Mouse (Mus musculus) brain, embryonic 14.5 days (tissue): ENCODE data around the gene Lyst. TPM values are rescaled to one million over a fixed set of nuclear protein-coding genes. Genes with fewer than 3 reads are reported as not detected.

Experiments used
- DNase-seq: peaks from one replicate; pipeline ENCODE4 v3.0.0-alpha.2; 2011; ENCODE audit warnings: low read depth
- CTCF ChIP-seq: fragments of 200-500 bp; IDR thresholded peaks from 2 replicates; pipeline ENCODE4 v1.5.1; 2012; ENCODE audit warnings: inconsistent platforms, mild to moderate bottlenecking, moderate library complexity, borderline replicate concordance; ENCODE audit not compliant: insufficient read depth, insufficient read length; ENCODE audit errors: extremely low read depth
- POLR2A ChIP-seq: fragments of 200-500 bp; IDR thresholded peaks from 2 replicates; pipeline ENCODE4 v1.6.1; 2012; ENCODE audit warnings: mild to moderate bottlenecking, inconsistent platforms, borderline replicate concordance; ENCODE audit not compliant: poor library complexity, insufficient read depth, insufficient read length, severe bottlenecking; ENCODE audit errors: extremely low read depth
- polyA plus RNA-seq: library from polyadenylated mRNA; depleted of rRNA; stranded (reverse); fragments of >200 nt; gene quantifications from 2 replicates; pipeline ENCODE4 v1.2.3, GENCODE M21; 2012

Lyst gene
- polyA plus RNA-seq, 1 experiment, result 7.3 TPM

DNA sequence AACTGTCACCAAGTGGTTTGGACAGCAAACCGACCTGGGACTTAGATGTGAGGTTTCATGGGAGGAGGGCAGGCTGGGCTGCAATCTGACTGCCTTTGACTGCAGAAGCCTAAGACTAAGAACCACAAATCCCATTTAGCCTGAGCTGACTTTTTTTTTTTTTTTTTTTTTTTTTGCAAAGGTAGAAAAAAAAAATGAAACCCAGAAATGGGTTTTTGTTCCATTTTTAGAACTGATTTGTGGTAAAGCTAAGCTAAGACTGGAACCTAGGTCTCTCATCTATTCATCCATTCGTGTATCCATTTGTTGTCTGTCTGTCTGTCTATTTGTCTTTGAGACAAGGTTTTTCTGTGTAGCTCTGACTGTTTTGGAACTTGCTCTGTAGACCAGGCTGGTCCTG is 31.9 kb upstream of the Lyst start:
- TF ChIP-seq POLR2A, result no peak
- TF ChIP-seq CTCF, result no peak

DNA sequence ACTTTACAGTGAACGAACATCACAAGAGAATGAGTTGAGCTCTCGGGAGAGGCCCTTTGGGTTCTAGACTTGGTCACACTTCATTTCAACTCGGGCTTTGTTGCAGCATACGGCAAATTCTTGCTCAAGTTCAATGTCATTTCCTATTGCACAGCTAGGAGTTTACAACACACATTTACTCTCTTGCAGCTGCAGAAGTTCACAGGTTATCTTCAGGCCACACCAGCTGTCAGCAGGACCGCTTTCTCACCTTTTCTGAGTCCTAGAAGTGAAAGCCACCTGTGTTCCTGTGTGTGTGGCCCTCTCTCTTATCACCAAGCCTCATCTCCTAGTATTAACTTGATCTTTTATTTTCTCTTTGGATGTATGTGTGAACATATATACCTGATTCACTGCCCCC is 31.3 kb upstream of the Lyst start:
- DNase-seq, result no peak
- TF ChIP-seq POLR2A, result no peak
- TF ChIP-seq CTCF, result no peak

More for the DNA sequence above, 31.9 kb upstream of the Lyst start:
- DNase-seq, result no peak

DNA sequence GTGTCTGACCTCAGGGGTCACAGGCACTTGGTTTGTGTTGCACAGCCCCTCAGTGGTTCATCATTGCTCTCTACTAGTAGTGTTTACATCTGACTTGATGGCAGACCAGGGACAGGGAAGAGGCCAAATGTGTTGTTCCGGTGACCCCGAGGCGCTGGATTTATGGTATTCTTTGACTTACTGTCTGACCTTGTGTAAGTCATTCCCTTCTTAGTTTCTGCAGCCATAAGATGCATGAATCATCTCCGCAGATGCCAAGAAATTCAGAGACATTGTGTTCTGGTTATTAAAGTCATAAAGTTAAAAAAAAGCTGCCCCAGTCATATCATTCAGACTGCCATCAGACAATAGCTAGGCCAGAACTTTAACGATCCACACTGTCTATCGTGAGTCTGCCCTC is 27.6 kb upstream of the Lyst start:
- TF ChIP-seq POLR2A (no peak), CTCF (no peak)

DNA sequence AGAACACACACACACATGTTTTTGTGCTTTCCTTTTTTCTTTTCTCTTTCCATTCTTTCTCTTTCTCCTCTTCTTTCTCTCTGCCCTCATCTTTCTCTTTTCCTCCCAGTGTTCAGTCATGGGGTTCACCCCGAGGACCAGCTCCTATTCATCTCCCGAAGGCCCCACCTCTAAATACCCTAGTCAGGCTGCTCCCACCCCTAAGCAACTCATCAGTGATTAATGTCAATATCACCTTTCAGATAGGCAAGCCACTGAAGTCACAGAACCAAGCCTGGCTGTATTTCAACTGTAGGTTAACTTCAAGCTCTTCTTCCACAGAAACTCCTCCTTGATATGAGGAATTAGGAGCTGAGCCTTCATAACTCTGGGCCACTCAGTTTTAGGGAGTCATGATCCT is 26.1 kb upstream of the Lyst start:
- no peak for TF ChIP-seq POLR2A
- no peak for TF ChIP-seq CTCF
- DNase-seq, result no peak

More for the DNA sequence above, 27.6 kb upstream of the Lyst start:
- DNase-seq, result no peak

DNA sequence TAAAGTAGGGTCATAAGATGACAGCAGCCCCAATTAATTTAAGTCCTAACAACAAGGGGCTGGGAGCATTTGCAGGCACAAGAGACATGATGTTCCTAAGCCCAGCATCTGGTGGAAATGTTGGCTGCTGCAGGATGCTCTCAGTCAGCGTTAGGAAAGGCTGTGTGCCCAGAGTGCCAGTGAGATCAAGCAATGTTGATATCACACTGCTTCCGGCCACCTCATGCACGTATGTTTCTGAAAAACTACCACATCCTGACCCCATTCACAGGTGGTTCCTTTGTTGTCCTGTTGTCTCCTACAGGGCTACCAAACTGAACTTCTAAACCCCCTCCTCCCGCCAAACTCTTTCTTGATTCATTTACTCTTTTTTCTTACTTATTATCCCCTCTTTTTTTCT is 25.7 kb upstream of the Lyst start:
- TF ChIP-seq CTCF (no peak), POLR2A (no peak)
- no peak for DNase-seq

DNA sequence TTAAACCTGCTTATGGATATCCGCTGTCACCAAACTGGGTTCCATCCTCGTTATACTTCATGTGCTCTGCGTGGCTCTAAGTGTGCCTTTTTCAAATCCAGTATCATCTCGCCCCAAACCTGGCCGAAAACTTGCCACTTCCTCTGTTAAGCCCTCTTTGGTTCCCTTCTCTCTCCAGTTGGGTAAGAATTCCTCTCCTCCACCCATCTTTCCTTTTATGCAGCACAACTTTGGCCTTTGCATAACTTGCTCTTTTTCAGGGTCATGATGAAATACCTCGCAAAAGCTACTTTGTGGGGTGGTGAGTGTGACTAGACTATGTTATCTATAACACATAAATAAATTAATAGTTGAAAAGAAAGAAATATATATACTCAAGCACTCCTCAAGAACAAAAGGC is 22.6 kb upstream of the Lyst start:
- TF ChIP-seq CTCF (no peak), POLR2A (no peak)
- DNase-seq, result no peak

DNA sequence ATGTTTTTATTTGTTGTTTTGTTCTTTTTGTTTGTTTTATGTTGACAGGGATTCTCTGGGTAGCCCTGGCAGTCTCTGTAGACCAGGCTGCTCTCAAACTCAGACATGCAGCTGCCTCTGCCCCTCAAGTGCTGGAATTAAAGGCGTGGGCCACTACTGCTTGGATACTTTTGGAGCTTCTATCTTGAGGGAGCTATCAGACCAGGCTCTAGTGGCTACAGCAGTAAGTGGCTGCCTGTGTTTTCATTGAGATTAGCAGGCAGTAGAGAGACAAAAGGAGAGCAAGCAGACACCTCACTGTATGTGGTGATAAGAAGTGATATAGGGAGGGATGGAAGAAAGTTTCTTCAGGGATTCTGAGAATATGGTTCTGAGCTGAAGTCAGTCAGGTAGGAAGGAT is 21.4 kb upstream of the Lyst start:
- no peak for TF ChIP-seq CTCF
- no peak for TF ChIP-seq POLR2A
- no peak for DNase-seq

DNA sequence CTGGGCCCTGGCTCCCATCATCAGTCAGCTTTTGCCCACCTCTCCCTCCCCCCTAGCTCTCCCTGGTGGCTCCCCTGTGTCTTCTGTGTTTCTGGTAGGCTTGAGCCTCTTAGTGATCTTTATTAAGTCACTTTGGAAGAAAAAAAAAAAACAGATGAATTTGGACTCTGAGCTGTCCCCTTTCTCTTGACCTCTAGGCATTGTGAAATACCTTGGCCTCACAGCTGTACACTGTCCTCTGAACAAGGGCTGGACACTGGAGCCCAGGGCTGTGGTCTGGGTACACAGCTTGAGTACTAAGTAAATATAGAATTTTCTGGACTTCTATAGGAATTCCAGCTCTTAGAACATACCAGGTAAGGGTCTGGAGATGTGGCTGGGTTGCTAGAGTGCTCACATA is 20.6 kb upstream of the Lyst start:
- TF ChIP-seq CTCF (no peak), POLR2A (no peak)
- DNase-seq, result no peak

DNA sequence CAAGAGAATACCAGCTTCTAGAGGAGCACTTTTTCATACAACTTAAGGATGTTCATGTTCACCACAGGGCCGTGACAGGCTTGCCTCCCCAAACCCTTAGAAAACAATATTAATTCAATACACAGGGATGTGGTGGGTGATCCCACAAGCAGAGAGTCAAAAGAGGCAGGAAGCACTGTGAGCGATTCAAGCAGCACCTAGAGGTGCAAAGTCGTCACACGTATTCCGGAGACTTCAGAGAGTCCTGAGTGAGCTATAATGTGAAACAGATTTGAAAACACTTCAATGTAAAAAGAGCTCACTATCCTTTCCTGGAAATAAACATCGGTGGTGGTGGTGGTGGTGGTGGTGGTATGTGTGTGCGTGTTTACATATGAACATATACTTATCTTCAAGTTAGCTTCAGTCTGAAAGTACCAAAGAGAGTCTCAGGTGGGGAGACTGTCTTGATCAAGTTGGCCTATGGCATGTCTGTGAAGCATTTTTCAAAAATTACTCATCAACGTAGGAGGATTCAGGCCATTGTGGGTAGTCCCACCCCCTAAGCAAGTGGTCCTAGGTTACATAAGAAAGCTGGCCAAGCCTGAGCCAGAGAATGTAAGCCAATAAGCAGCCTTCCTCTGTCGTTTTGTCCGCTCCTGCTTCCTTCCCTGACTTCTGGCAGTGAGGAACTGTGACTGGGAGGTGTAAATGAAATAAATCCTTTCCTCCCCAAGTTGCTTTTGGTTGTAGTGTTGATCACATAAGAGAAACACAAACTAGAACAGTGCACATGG is 17.9 kb upstream of the Lyst start:
- no peak for TF ChIP-seq CTCF
- TF ChIP-seq POLR2A, result no peak
- no peak for DNase-seq

DNA sequence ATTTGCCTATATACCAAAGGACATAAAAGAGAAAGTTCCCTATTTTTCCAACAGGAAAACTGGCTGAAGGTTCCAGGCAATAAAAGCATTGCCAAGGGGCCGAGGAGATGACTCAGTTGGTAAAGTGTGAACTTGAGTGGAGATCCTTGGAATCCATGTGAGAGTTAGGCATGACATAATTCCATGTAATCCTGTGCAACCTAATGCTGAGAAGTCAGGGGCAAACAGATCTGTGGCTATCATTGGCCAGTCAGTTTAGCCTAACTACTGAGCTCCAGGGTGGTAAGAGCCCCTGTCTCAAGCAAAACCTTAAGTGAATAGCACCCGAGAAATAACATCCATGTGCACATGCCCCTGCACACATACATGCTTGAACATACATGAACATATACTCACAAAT is 17.3 kb upstream of the Lyst start:
- TF ChIP-seq POLR2A (no peak), CTCF (no peak)
- DNase-seq, result no peak

DNA sequence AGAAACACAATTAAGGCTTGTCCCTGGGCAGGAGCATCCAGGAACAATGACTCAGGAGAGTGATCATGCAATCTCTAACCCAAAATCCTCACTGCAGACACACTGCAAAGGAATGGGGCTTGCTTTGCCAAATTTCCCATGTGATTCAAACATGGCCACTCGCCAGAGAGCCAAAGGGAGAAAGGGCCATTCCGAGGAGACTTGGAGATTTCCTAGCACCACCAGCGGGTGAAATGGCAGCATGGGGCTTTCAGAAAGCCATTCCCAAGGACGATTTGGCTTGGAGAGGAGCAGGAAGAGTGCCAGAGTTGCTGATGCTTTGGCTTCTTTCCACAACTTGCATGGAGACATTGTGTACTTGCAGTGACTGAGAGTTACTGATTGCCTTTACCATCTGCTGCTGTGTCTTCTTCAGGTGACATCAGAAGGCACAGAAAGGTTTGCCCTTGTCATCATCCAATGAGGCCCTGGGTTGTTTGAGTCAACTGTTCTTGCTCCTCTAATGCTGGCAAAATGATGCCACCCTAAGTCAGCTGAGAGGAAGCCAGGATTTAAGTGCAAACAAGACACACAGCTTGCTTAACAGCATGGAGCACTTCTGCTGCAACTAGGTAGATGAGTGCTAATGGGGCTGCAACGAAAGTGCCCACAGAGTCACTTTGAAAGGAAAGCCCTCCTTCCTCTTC is 16.5 kb upstream of the Lyst start:
- peak; percentile 71 for DNase-seq
- TF ChIP-seq POLR2A, result no peak
- TF ChIP-seq CTCF, result no peak
